Mouse (Mus musculus) cerebellum, postnatal 36 days (tissue): ENCODE data around the gene Pimreg.

Source experiments
- DNase-seq, 2 experiments: peaks; one replicate each; pipeline ENCODE4 v3.0.0; 2021 to 2022; ENCODE audit warnings: mixed read lengths in 2 of 2

The Pimreg gene

GRCm38 (mm10) chr11:72041768-72042607 is at the start of gene Pimreg:
Pimreg (plus strand) TSS chr11:72042032.
- DNase-seq: peak; percentile 78 to 81

GRCm38 (mm10) chr11:71992438-71992837 is 49.4 kb upstream of the Pimreg start:
- DNase-seq: no peak

- DNase-seq: no peak
Measured at GRCm38 (mm10) chr11:71995968-71996511, 45.8 kb upstream of the Pimreg start.

- DNase-seq: no peak
Measured at GRCm38 (mm10) chr11:71996805-71997204, 45.0 kb upstream of the Pimreg start.

GRCm38 (mm10) chr11:72000194-72000593 is 41.6 kb upstream of the Pimreg start:
- DNase-seq: no peak

- DNase-seq: peak; percentile 61 to 71
Measured at GRCm38 (mm10) chr11:72002138-72002853, 39.5 kb upstream of the Pimreg start.

GRCm38 (mm10) chr11:72003171-72003570 is 38.7 kb upstream of the Pimreg start:
- peak; percentile 31 to 32 for DNase-seq

GRCm38 (mm10) chr11:72005547-72005946 is 36.3 kb upstream of the Pimreg start:
- no peak for DNase-seq

- DNase-seq: no peak
Measured at GRCm38 (mm10) chr11:72010367-72010766, 31.5 kb upstream of the Pimreg start.

GRCm38 (mm10) chr11:72010940-72011722 is 30.7 kb upstream of the Pimreg start:
- no peak for DNase-seq

- DNase-seq: no peak
Measured at GRCm38 (mm10) chr11:72011955-72012354, 29.9 kb upstream of the Pimreg start.

- DNase-seq: no peak
Measured at GRCm38 (mm10) chr11:72014674-72015073, 27.2 kb upstream of the Pimreg start.

GRCm38 (mm10) chr11:72016518-72017252 is 25.1 kb upstream of the Pimreg start:
- no peak for DNase-seq

- DNase-seq: no peak
Measured at GRCm38 (mm10) chr11:72017253-72017601, 24.6 kb upstream of the Pimreg start.

GRCm38 (mm10) chr11:72021015-72021414 is 20.8 kb upstream of the Pimreg start:
- no peak for DNase-seq

- no peak for DNase-seq
Measured at GRCm38 (mm10) chr11:72022827-72023226, 19.0 kb upstream of the Pimreg start.

GRCm38 (mm10) chr11:72023581-72023980 is 18.3 kb upstream of the Pimreg start:
- DNase-seq: peak; percentile 37 to 54

- DNase-seq: peak; percentile 77 to 85
Measured at GRCm38 (mm10) chr11:72024193-72024781, 17.5 kb upstream of the Pimreg start.

- DNase-seq: no peak
Measured at GRCm38 (mm10) chr11:72025843-72026242, 16.0 kb upstream of the Pimreg start.

- DNase-seq: no peak
Measured at GRCm38 (mm10) chr11:72026516-72026915, 15.3 kb upstream of the Pimreg start.

GRCm38 (mm10) chr11:72027836-72028235 is 14.0 kb upstream of the Pimreg start:
- DNase-seq: no peak

- DNase-seq: peak; percentile 29 to 30
Measured at GRCm38 (mm10) chr11:72029143-72029542, 12.7 kb upstream of the Pimreg start.
